Mouse (Mus musculus) hindbrain, embryonic 16.5 days (tissue): ENCODE measurements around the gene 1700020D05Rik. TPM values are rescaled to one million over a fixed set of nuclear protein-coding genes. Genes with fewer than 3 reads are reported as not detected.

ENCODE experiments used
- ATAC-seq: fragments of 200-750 bp; cut with Nextera tagmentation; 2 replicates; pipeline ENCODE4 v1.8.0; 2017; ENCODE audit warnings: moderate TSS enrichment, moderate library complexity
- H3K27ac ChIP-seq: fragments of 300-500 bp; sonication (generic); 2 replicates; pipeline ENCODE4 v1.5.1; 2014; ENCODE audit warnings: low read depth, mild to moderate bottlenecking, control low read depth, low read length, moderate library complexity
- H3K27me3 ChIP-seq: fragments of 300-500 bp; sonication (generic); replicated peaks from 2 replicates; pipeline ENCODE4 v1.6.1; 2014; ENCODE audit warnings: low read length; ENCODE audit not compliant: control insufficient read depth, insufficient read depth
- H3K36me3 ChIP-seq: fragments of 300-500 bp; sonication (generic); 2 replicates; pipeline ENCODE4 v1.6.1; 2014; ENCODE audit warnings: mild to moderate bottlenecking, low read length, moderate library complexity, mixed read lengths; ENCODE audit not compliant: control insufficient read depth, insufficient read depth
- H3K4me1 ChIP-seq: fragments of 300-500 bp; sonication (generic); 2 replicates; pipeline ENCODE4 v1.6.1; 2014; ENCODE audit warnings: low read depth, low read length; ENCODE audit not compliant: control insufficient read depth, insufficient read depth
- H3K4me2 ChIP-seq: fragments of 300-500 bp; sonication (generic); 2 replicates; pipeline ENCODE4 v1.6.1; 2014; ENCODE audit warnings: mild to moderate bottlenecking, low read length, control low read depth, moderate library complexity
- H3K4me3 ChIP-seq: fragments of 300-500 bp; sonication (generic); 2 replicates; pipeline ENCODE4 v1.5.1; 2014; ENCODE audit warnings: mild to moderate bottlenecking, low read length, control low read depth, moderate library complexity
- H3K9ac ChIP-seq: fragments of 300-500 bp; sonication (generic); 2 replicates; pipeline ENCODE4 v1.6.1; 2014; ENCODE audit warnings: low read depth, mild to moderate bottlenecking, control low read depth, low read length, moderate library complexity
- H3K9me3 ChIP-seq: fragments of 300-500 bp; sonication (generic); 2 replicates; pipeline ENCODE4 v1.6.1; 2014; ENCODE audit warnings: mild to moderate bottlenecking, low read length, moderate library complexity; ENCODE audit not compliant: control insufficient read depth
- WGBS: fragments of 180-500 bp; shearing (Covaris S2); extraction: QIAGEN DNeasy Blood & Tissue Kit; methylation state at CpG from one replicate; pipeline ENCODE4 v1.1.7; 2014; 5-methylcytosine and 5-hydroxymethylcytosine counted together
- polyA plus RNA-seq: library from polyadenylated mRNA; unstranded; fragments of >200 nt; fragmentation: Nextera tagmentation; extraction: Ambion mirVana; gene quantifications from 2 replicates; pipeline ENCODE4 v1.2.1, GENCODE M21; 2015

Gene 1700020D05Rik
- polyA plus RNA-seq, 1 experiment from 2014 or later = 0.15 TPM

DNA sequence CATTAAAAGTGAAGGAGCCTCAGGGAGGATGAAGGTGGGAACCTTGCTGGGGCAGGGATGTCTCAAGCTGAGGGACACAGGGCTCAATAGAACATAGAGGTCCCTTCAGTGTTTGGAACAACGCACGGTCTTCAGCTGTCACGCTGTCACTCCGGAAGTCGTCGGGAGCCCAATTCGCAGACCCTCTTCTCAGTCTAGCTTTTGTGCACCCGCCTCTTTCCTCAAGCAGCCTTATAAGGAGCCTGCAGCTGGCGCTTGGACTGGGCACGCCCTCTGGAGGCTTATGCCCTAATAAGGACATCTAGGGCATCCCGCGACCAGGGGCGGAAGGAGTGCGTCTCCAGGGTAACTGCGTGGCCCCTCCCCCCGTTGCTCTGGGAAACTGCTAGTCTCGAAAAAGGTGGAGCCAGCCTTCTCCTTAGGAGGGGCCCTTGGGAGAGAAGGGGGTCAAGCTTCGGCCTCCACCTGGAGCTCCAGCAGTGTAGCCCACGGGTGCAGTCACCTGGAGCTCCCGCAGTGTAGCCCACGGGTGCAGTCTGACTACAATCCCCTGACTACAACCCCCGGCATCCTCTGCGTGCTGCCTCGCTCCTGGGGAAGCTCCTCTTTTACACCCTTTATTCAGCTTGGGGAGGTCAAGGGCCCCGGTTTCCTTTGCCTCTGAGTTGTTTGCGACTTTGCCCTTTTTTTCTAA, 14.6 kb downstream of the 1700020D05Rik start:
- Histone ChIP-seq H3K4me3 (peak overlapping the region; percentile 57), H3K9me3 (no peaks in the 10 kb centered on the region), H3K27me3 (no peaks in the 10 kb centered on the region), H3K36me3 (peaks cover 23% of the 10 kb centered on the region), H3K4me1 (peaks cover 31% of the 10 kb centered on the region), H3K9ac (peak overlapping the region; percentile 71), H3K4me2 (peak overlapping the region; percentile 81), H3K27ac (peak overlapping the region; percentile 99)
- under 1% methylated on average over 25 of the region's 26 CpGs for WGBS
- peak; percentile 81 for ATAC-seq

GRCm38 (mm10) chr19:5487768-5488550, 15.6 kb downstream of the 1700020D05Rik start, which contains the start of gene Mus81:
Mus81 (minus strand) TSS chr19:5488402.
- Histone ChIP-seq H3K4me2 (peak within 1 kb of the TSS; percentile 81), H3K4me1 (peaks cover 28% of the 10 kb centered on the region), H3K9ac (peak within 1 kb of the TSS; percentile 71), H3K9me3 (no peaks in the 10 kb centered on the region), H3K36me3 (peaks cover 23% of the 10 kb centered on the region), H3K27ac (peak within 1 kb of the TSS; percentile 99), H3K4me3 (peak within 1 kb of the TSS; percentile 57), H3K27me3 (no peaks in the 10 kb centered on the region)
- ATAC-seq = peak; percentile 74
- whole genome bisulfite sequencing = under 1% methylated on average over 39 of the region's 39 CpGs

GRCm38 (mm10) chr19:5486771-5487170, 16.8 kb downstream of the 1700020D05Rik start:
- H3K9ac ChIP-seq = no peak overlapping the region
- no peaks in the 10 kb centered on the region for H3K9me3 ChIP-seq
- no peak overlapping the region; the same call in 1 of the 2 replicates for H3K4me2 ChIP-seq
- 86% methylated on average over 4 of the region's 4 CpGs for WGBS
- H3K4me3 ChIP-seq = no peak overlapping the region
- peaks cover 16% of the 10 kb centered on the region for H3K4me1 ChIP-seq
- no peaks in the 10 kb centered on the region for H3K27me3 ChIP-seq
- H3K36me3 ChIP-seq = peaks cover 21% of the 10 kb centered on the region
- no peak overlapping the region for H3K27ac ChIP-seq
- no peak for ATAC-seq

DNA sequence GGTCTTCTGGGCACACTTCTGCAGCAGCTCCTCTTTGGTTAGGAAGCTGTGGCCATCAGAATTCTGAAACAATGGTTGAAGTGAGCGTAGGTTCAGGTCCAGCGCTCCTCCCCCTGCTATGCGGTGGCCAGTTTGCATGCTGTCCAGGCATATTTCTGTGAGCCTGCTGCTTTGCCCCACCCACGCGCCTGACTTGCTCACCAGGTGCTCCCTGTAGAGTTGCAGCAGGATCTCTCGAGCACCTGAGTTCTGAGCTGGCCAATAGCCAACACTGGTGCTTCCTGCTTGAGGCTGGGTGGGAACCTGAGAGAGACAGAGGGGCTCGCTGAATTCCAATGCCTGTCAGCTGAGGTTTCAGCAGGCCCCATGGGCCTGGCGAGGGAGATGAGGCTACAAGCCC, 17.3 kb downstream of the 1700020D05Rik start:
- Histone ChIP-seq H3K36me3 (peaks cover 21% of the 10 kb centered on the region), H3K27ac (no peak overlapping the region), H3K9ac (no peak overlapping the region), H3K27me3 (no peaks in the 10 kb centered on the region), H3K9me3 (no peaks in the 10 kb centered on the region), H3K4me1 (peaks cover 15% of the 10 kb centered on the region), H3K4me3 (no peak overlapping the region), H3K4me2 (no peak overlapping the region)
- WGBS = 93% methylated on average over 8 of the region's 8 CpGs
- no peak for ATAC-seq

GRCm38 (mm10) chr19:5485821-5486220, 17.8 kb downstream of the 1700020D05Rik start:
- WGBS = 97% methylated on average over 7 of the region's 7 CpGs
- no peaks in the 10 kb centered on the region for H3K27me3 ChIP-seq
- H3K36me3 ChIP-seq = peaks cover 21% of the 10 kb centered on the region
- no peak overlapping the region for H3K4me2 ChIP-seq
- no peak for ATAC-seq
- no peaks in the 10 kb centered on the region for H3K9me3 ChIP-seq
- H3K4me3 ChIP-seq = no peak overlapping the region
- H3K9ac ChIP-seq = no peak overlapping the region
- H3K27ac ChIP-seq = no peak overlapping the region
- peaks cover 15% of the 10 kb centered on the region for H3K4me1 ChIP-seq

- H3K9me3 ChIP-seq = no peaks in the 10 kb centered on the region
- ATAC-seq = no peak
- no peak overlapping the region for H3K4me3 ChIP-seq
- WGBS = 90% methylated on average over 8 of the region's 8 CpGs
- no peak overlapping the region for H3K4me2 ChIP-seq
- H3K4me1 ChIP-seq = peaks cover 15% of the 10 kb centered on the region
- H3K27ac ChIP-seq = no peak overlapping the region
- H3K9ac ChIP-seq = no peak overlapping the region
- H3K27me3 ChIP-seq = no peaks in the 10 kb centered on the region
- H3K36me3 ChIP-seq = peaks cover 21% of the 10 kb centered on the region
These were observed 18.2 kb downstream of the 1700020D05Rik start for GRCm38 (mm10) chr19:5485371-5485770.

GRCm38 (mm10) chr19:5484496-5484895, 19.1 kb downstream of the 1700020D05Rik start:
- Histone ChIP-seq H3K4me1 (peaks cover 13% of the 10 kb centered on the region), H3K27ac (no peak overlapping the region), H3K9me3 (no peaks in the 10 kb centered on the region), H3K9ac (no peak overlapping the region), H3K4me3 (no peak overlapping the region), H3K4me2 (no peak overlapping the region), H3K36me3 (peaks cover 21% of the 10 kb centered on the region), H3K27me3 (no peaks in the 10 kb centered on the region)
- ATAC-seq = no peak
- WGBS = 97% methylated on average over 5 of the region's 5 CpGs

DNA sequence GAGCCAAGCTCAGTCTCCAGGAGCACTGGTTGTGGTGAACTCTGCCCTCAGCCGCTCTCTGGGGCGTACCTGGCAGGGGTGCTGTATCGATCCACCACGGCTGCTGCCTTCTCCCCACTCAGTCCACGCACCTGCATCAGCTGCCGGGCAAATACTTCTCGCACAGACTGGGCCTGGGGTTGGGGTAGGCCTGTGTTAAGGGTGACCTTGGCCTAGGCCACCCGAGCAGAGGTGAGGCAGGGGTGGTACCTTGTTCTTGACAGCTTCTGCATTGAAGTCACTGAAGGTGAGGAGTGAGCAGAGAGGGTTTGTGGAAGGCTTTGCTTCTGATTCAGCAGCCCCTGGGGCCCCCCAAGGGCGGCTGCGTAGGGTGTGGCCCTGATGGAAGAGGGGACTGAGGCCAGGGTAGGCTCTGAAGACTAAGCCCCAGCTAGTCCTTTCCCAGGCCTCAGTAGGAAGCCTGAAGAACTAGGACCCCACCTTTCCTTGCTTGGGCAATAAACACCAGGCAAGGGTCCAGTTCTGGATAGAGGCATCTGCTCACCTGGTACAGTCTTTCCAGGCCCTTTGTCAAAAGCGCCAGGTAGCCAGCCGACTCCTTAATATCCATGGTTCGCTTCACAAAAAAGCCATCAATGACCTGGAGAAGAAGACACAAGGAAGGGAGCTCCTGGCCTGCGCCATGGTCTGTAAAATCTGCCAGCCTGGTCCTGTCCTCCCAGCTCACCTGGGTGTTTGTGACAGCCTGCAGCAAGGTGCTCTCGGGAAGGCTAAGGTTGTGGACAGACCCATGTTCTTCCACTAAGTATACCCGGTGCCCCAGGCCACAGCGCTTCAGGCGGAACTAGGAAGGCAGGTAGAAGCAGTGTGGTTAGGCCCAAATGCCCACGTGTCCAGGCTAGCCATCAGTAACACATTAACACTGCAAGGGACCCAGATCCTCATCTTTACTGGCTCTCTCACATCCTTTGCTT, 19.9 kb downstream of the 1700020D05Rik start:
- Histone ChIP-seq H3K4me3 (no peak overlapping the region), H3K27ac (no peak overlapping the region), H3K27me3 (no peaks in the 10 kb centered on the region), H3K36me3 (peaks cover 21% of the 10 kb centered on the region), H3K4me2 (no peak overlapping the region), H3K9ac (no peak overlapping the region), H3K9me3 (no peaks in the 10 kb centered on the region), H3K4me1 (peaks cover 10% of the 10 kb centered on the region)
- WGBS = 95% methylated on average over 19 of the region's 19 CpGs
- no peak for ATAC-seq
